Mouse (Mus musculus) layer of hippocampus, postnatal 25 days (tissue): ENCODE measurements at regions not wholly inside any gene's neighbourhood (a gene's known extent, or its start where the extent isn't known, plus 50 kb on each side); places are given as distances from the start of the nearest gene placed in this dataset.
A peak's percentile ranks its signal among the peaks of the same experiment; 100 is the strongest.

Source experiments
- DNase-seq, 2 experiments: peaks; one replicate each; pipeline ENCODE4 v3.0.0; 2022; ENCODE audit warnings: mixed read lengths in 2 of 2, low spot score in 1 of 2; ENCODE audit errors: extremely low spot score in 1 of 2

DNA sequence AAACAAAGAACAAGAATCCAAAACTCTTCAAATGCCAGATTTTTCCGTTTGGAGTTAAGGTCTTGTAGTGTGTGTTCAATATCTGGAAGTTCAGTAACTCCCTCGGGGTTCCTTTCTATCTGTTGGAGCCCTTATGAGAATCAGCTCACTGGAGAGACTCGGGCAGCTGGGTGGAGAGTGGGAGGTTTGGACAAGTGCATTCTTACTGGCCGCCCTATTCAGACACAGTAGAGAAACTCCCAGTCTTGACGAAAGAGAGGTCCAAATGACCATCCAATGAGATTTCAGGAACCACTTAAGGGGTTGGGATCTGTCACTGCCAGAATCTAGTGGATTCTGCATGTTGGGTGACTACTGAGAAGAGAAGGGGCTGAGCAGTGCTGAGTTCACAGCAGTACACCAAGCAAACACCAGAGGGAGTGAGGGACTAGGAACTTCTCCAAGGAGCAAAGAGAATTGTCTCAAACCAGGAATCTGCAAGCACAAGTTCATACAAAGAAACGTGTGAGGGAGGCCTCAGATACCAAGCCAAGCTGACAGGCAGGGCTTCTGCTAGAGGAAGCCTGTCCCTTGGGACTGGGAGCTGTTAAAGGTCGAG is 310.0 kb upstream of the Magi2 start:
- peak; percentile 41 to 72 for DNase-seq

DNA sequence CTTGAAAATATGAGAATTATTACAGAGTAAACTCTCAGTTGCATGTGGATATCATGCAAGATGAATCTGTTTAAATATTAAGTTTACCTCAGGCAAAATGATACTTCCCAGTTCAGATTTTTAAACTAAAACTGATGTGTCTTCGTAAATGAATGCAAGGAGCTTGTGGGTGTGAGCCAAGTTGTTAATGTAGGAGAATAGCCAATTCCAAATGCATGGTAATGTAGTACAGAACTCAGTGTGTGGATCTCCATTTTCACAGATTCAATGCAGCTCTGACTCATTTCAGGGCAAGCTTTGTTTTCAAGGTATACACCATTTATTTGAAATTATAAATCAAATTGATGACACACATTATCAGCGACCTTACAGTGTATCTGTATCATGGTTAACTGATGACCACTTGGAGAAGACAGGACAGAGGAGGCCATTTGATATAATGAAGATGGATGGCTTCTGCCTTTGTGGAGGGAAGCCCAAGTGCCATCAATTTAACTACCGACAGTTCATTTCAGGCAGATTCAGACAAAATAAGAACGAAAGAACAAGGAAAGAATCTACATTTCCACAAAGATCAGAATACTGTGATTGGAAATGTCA is 272.9 kb upstream of the Magi2 start:
- DNase-seq, result no peak
